Mouse (Mus musculus): ENCODE data around the gene Ccdc105. TPM values are rescaled to one million over a fixed set of nuclear protein-coding genes. Genes with fewer than 3 reads are reported as not detected.

Gene Ccdc105
- polyA plus RNA-seq, 1 experiment from 2014 or later = 0.10 TPM

- DNase-seq (ENCODE audit: low spot score) = peak; percentile 67
- no peak overlapping the region for H3K9ac ChIP-seq (ENCODE audit: low read depth, low read length)
- ATAC-seq (ENCODE audit: low read depth) = no peak
- H3K9me3 ChIP-seq (ENCODE audit: control insufficient read depth, low read length) = no peaks in the 10 kb centered on the region
- 51% methylated on average over 3 of the region's 3 CpGs for WGBS
- H3K27me3 ChIP-seq (replicated peaks; ENCODE audit: control insufficient read depth, insufficient read depth, low read length) = no peaks in the 10 kb centered on the region
- H3K27ac ChIP-seq (replicated peaks; ENCODE audit: low read depth, low read length) = no peak overlapping the region
- H3K36me3 ChIP-seq (ENCODE audit: control insufficient read depth, insufficient read depth, low read length) = no peaks in the 10 kb centered on the region
- no peaks in the 10 kb centered on the region for H3K4me1 ChIP-seq (ENCODE audit: control insufficient read depth, insufficient read depth, low read length)
- H3K4me3 ChIP-seq (ENCODE audit: low read depth, low read length) = no peak overlapping the region
- no peak overlapping the region for H3K4me2 ChIP-seq (ENCODE audit: low read depth, low read length)
Measured at GRCm38 (mm10) chr10:78727035-78727434, 25.8 kb downstream of the Ccdc105 start.

- Histone ChIP-seq H3K36me3 (ENCODE audit: control insufficient read depth, insufficient read depth, low read length) (no peaks in the 10 kb centered on the region), H3K4me1 (ENCODE audit: control insufficient read depth, insufficient read depth, low read length) (no peaks in the 10 kb centered on the region), H3K9ac (ENCODE audit: low read depth, low read length) (no peak overlapping the region), H3K27me3 (replicated peaks; ENCODE audit: control insufficient read depth, insufficient read depth, low read length) (no peaks in the 10 kb centered on the region), H3K4me3 (ENCODE audit: low read depth, low read length) (no peak overlapping the region), H3K9me3 (ENCODE audit: control insufficient read depth, low read length) (no peaks in the 10 kb centered on the region), H3K27ac (replicated peaks; ENCODE audit: low read depth, low read length) (no peak overlapping the region), H3K4me2 (ENCODE audit: low read depth, low read length) (no peak overlapping the region)
- DNase-seq (ENCODE audit: low spot score) (no peak), ATAC-seq (ENCODE audit: low read depth) (no peak)
- WGBS = 40% methylated on average over 2 of the region's 2 CpGs
Measured at GRCm38 (mm10) chr10:78723416-78723815, 29.4 kb downstream of the Ccdc105 start.

- Histone ChIP-seq H3K36me3 (ENCODE audit: control insufficient read depth, insufficient read depth, low read length) (no peaks in the 10 kb centered on the region), H3K9ac (ENCODE audit: low read depth, low read length) (no peak overlapping the region), H3K27ac (replicated peaks; ENCODE audit: low read depth, low read length) (no peak overlapping the region), H3K9me3 (ENCODE audit: control insufficient read depth, low read length) (no peaks in the 10 kb centered on the region), H3K4me3 (ENCODE audit: low read depth, low read length) (no peak overlapping the region), H3K27me3 (replicated peaks; ENCODE audit: control insufficient read depth, insufficient read depth, low read length) (no peaks in the 10 kb centered on the region), H3K4me1 (ENCODE audit: control insufficient read depth, insufficient read depth, low read length) (no peaks in the 10 kb centered on the region), H3K4me2 (ENCODE audit: low read depth, low read length) (no peak overlapping the region)
- ATAC-seq (ENCODE audit: low read depth) (no peak), DNase-seq (ENCODE audit: low spot score) (no peak)
- WGBS = 73% methylated on average over 2 of the region's 2 CpGs
Measured at GRCm38 (mm10) chr10:78722654-78723053, 30.2 kb downstream of the Ccdc105 start.

DNA sequence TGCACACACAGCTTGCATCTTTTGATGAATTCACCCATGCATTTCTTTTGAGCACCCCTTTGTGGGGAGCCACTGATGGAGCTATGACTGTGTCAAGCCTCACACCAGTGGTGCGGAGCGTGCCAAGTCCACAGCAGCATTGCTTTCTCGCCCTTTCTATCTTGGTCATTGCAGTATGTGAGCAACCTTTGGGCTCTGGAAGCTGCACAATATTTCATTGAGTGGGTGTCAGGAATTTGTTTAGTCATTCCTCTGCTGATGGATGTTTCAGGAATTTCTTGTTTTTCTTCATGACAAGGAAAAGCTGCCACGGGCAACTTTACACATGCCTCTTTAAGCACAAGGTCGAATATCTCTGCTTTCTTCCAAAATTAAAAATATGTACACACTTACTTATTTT is 30.8 kb downstream of the Ccdc105 start:
- no peak overlapping the region for H3K4me3 ChIP-seq (ENCODE audit: low read depth, low read length)
- no peaks in the 10 kb centered on the region for H3K4me1 ChIP-seq (ENCODE audit: control insufficient read depth, insufficient read depth, low read length)
- no peaks in the 10 kb centered on the region for H3K9me3 ChIP-seq (ENCODE audit: control insufficient read depth, low read length)
- 68% methylated on average over 5 of the region's 5 CpGs for WGBS
- ATAC-seq (ENCODE audit: low read depth) = no peak
- H3K27me3 ChIP-seq (replicated peaks; ENCODE audit: control insufficient read depth, insufficient read depth, low read length) = no peaks in the 10 kb centered on the region
- no peaks in the 10 kb centered on the region for H3K36me3 ChIP-seq (ENCODE audit: control insufficient read depth, insufficient read depth, low read length)
- H3K4me2 ChIP-seq (ENCODE audit: low read depth, low read length) = no peak overlapping the region
- H3K9ac ChIP-seq (ENCODE audit: low read depth, low read length) = no peak overlapping the region
- DNase-seq (ENCODE audit: low spot score) = no peak
- H3K27ac ChIP-seq (replicated peaks; ENCODE audit: low read depth, low read length) = no peak overlapping the region

- Histone ChIP-seq H3K36me3 (ENCODE audit: control insufficient read depth, insufficient read depth, low read length) (no peaks in the 10 kb centered on the region), H3K4me1 (ENCODE audit: control insufficient read depth, insufficient read depth, low read length) (no peaks in the 10 kb centered on the region), H3K4me2 (ENCODE audit: low read depth, low read length) (no peak within 1 kb of the TSS), H3K27me3 (replicated peaks; ENCODE audit: control insufficient read depth, insufficient read depth, low read length) (no peaks in the 10 kb centered on the region), H3K9ac (ENCODE audit: low read depth, low read length) (no peak within 1 kb of the TSS), H3K27ac (replicated peaks; ENCODE audit: low read depth, low read length) (no peak within 1 kb of the TSS), H3K9me3 (ENCODE audit: control insufficient read depth, low read length) (no peaks in the 10 kb centered on the region), H3K4me3 (ENCODE audit: low read depth, low read length) (no peak within 1 kb of the TSS)
- peak; percentile 63 for ATAC-seq (ENCODE audit: low read depth)
- WGBS = 56% methylated on average over 9 of the region's 11 CpGs
- DNase-seq (ENCODE audit: low spot score) = peak; percentile 69
Measured at GRCm38 (mm10) chr10:78718056-78718455, 34.8 kb downstream of the Ccdc105 start, which contains the start of gene Casp14. Casp14 (minus strand) TSS chr10:78718294.

- DNase-seq (ENCODE audit: low spot score) (no peak), ATAC-seq (ENCODE audit: low read depth) (no peak)
- H3K4me3 ChIP-seq (ENCODE audit: low read depth, low read length) = no peak overlapping the region
- H3K36me3 ChIP-seq (ENCODE audit: control insufficient read depth, insufficient read depth, low read length) = no peaks in the 10 kb centered on the region
- no peak overlapping the region for H3K27ac ChIP-seq (replicated peaks; ENCODE audit: low read depth, low read length)
- no peaks in the 10 kb centered on the region for H3K27me3 ChIP-seq (replicated peaks; ENCODE audit: control insufficient read depth, insufficient read depth, low read length)
- no peaks in the 10 kb centered on the region for H3K9me3 ChIP-seq (ENCODE audit: control insufficient read depth, low read length)
- H3K4me2 ChIP-seq (ENCODE audit: low read depth, low read length) = no peak overlapping the region
- no peaks in the 10 kb centered on the region for H3K4me1 ChIP-seq (ENCODE audit: control insufficient read depth, insufficient read depth, low read length)
- H3K9ac ChIP-seq (ENCODE audit: low read depth, low read length) = no peak overlapping the region
Measured at GRCm38 (mm10) chr10:78716231-78716630, 36.6 kb downstream of the Ccdc105 start.

- no peaks in the 10 kb centered on the region for H3K27me3 ChIP-seq (replicated peaks; ENCODE audit: control insufficient read depth, insufficient read depth, low read length)
- no peak for ATAC-seq (ENCODE audit: low read depth)
- no peaks in the 10 kb centered on the region for H3K36me3 ChIP-seq (ENCODE audit: control insufficient read depth, insufficient read depth, low read length)
- H3K4me2 ChIP-seq (ENCODE audit: low read depth, low read length) = no peak overlapping the region
- H3K9ac ChIP-seq (ENCODE audit: low read depth, low read length) = no peak overlapping the region
- no peak for DNase-seq (ENCODE audit: low spot score)
- 89% methylated on average over 7 of the region's 7 CpGs for WGBS
- no peaks in the 10 kb centered on the region for H3K9me3 ChIP-seq (ENCODE audit: control insufficient read depth, low read length)
- no peak overlapping the region for H3K27ac ChIP-seq (replicated peaks; ENCODE audit: low read depth, low read length)
- H3K4me1 ChIP-seq (ENCODE audit: control insufficient read depth, insufficient read depth, low read length) = no peaks in the 10 kb centered on the region
- no peak overlapping the region for H3K4me3 ChIP-seq (ENCODE audit: low read depth, low read length)
Measured at GRCm38 (mm10) chr10:78715156-78715555, 37.7 kb downstream of the Ccdc105 start.

GRCm38 (mm10) chr10:78714129-78714528 is 38.7 kb downstream of the Ccdc105 start:
- H3K27me3 ChIP-seq (replicated peaks; ENCODE audit: control insufficient read depth, insufficient read depth, low read length) = no peaks in the 10 kb centered on the region
- no peaks in the 10 kb centered on the region for H3K9me3 ChIP-seq (ENCODE audit: control insufficient read depth, low read length)
- WGBS = 76% methylated on average over 6 of the region's 6 CpGs
- no peak overlapping the region for H3K4me3 ChIP-seq (ENCODE audit: low read depth, low read length)
- no peak for DNase-seq (ENCODE audit: low spot score)
- no peak for ATAC-seq (ENCODE audit: low read depth)
- H3K27ac ChIP-seq (replicated peaks; ENCODE audit: low read depth, low read length) = no peak overlapping the region
- H3K4me2 ChIP-seq (ENCODE audit: low read depth, low read length) = no peak overlapping the region
- H3K9ac ChIP-seq (ENCODE audit: low read depth, low read length) = no peak overlapping the region
- no peaks in the 10 kb centered on the region for H3K4me1 ChIP-seq (ENCODE audit: control insufficient read depth, insufficient read depth, low read length)
- H3K36me3 ChIP-seq (ENCODE audit: control insufficient read depth, insufficient read depth, low read length) = no peaks in the 10 kb centered on the region

DNA sequence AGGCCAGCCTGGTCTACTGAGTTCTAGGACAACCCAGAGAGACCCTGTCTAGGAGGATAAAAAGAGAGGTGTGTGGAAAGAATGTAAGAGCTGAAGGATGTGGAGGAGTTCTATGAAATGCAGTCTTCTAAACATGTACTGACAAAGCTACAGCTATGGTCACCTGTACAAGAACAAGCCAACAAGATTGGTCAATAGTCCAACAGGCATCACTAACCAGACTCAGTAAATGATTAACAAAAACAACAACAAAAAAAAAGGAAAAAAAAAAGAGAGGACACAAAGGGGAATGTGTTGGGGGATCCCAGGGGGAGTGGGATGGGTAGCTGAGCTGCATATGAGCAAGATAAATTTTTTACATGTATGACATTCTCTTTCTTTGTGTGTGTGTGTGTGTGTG is 42.2 kb downstream of the Ccdc105 start:
- Histone ChIP-seq H3K36me3 (ENCODE audit: control insufficient read depth, insufficient read depth, low read length) (no peaks in the 10 kb centered on the region), H3K9ac (ENCODE audit: low read depth, low read length) (no peak overlapping the region), H3K27me3 (replicated peaks; ENCODE audit: control insufficient read depth, insufficient read depth, low read length) (no peaks in the 10 kb centered on the region), H3K4me1 (ENCODE audit: control insufficient read depth, insufficient read depth, low read length) (no peaks in the 10 kb centered on the region), H3K9me3 (ENCODE audit: control insufficient read depth, low read length) (no peaks in the 10 kb centered on the region), H3K4me2 (ENCODE audit: low read depth, low read length) (no peak overlapping the region), H3K27ac (replicated peaks; ENCODE audit: low read depth, low read length) (no peak overlapping the region), H3K4me3 (ENCODE audit: low read depth, low read length) (no peak overlapping the region)
- DNase-seq (ENCODE audit: low spot score) = no peak
- no peak for ATAC-seq (ENCODE audit: low read depth)

Data from embryonic facial prominence, embryonic 14.5 days (tissue).